Mouse (Mus musculus) liver, postnatal 0 days (tissue): ENCODE measurements around the gene Wtap.

ENCODE experiments used
- CTCF ChIP-seq: sonication (generic); IDR thresholded peaks from 2 replicates; pipeline ENCODE4 v1.5.1; 2016; ENCODE audit warnings: antibody characterized with exemption, low read depth
- EP300 ChIP-seq: IDR thresholded peaks from 2 replicates; pipeline ENCODE4 v1.6.1; 2016; ENCODE audit warnings: antibody characterized with exemption, low read depth, mild to moderate bottlenecking

GRCm38 (mm10) chr17:12996345-12996744 lies 2.4 kb upstream of the Wtap start:
- TF ChIP-seq CTCF = peak; percentile 75
- no peak for TF ChIP-seq EP300
